Mouse (Mus musculus) thymus, postnatal 36 days (tissue): Measurements from ENCODE around the gene Gdpgp1.

ENCODE experiments used
- DNase-seq, 2 experiments: peaks; one replicate each; pipeline ENCODE4 v3.0.0; 2022; ENCODE audit warnings: mixed read lengths in 2 of 2

The Gdpgp1 gene

GRCm38 (mm10) chr7:80227065-80227464, 5.6 kb upstream of the Gdpgp1 start:
- no peak for DNase-seq

GRCm38 (mm10) chr7:80230196-80230595, 2.5 kb upstream of the Gdpgp1 start:
- DNase-seq: no peak

- DNase-seq: no peak
Observed at GRCm38 (mm10) chr7:80231971-80232488, 635 bp upstream of the Gdpgp1 start.

GRCm38 (mm10) chr7:80233799-80234198, 1.1 kb downstream of the Gdpgp1 start:
- DNase-seq: no peak

GRCm38 (mm10) chr7:80238542-80238941, 5.9 kb downstream of the Gdpgp1 start:
- no peak for DNase-seq

- no peak for DNase-seq
Observed at GRCm38 (mm10) chr7:80241661-80242060, 9.0 kb downstream of the Gdpgp1 start.

GRCm38 (mm10) chr7:80244851-80245250, 12.2 kb downstream of the Gdpgp1 start:
- no peak for DNase-seq

GRCm38 (mm10) chr7:80246148-80246721, 13.6 kb downstream of the Gdpgp1 start, which contains the start of gene Ttll13:
Gene Ttll13 (plus strand): TSS chr7:80246376.
- peak; percentile 94 to 97 for DNase-seq

GRCm38 (mm10) chr7:80246859-80247258, 14.2 kb downstream of the Gdpgp1 start:
- DNase-seq: peak in 1 of 2 experiments; percentile 32

- no peak for DNase-seq
Observed at GRCm38 (mm10) chr7:80252437-80252836, 19.8 kb downstream of the Gdpgp1 start.

- DNase-seq: no peak
Observed at GRCm38 (mm10) chr7:80252886-80253285, 20.2 kb downstream of the Gdpgp1 start.

GRCm38 (mm10) chr7:80255981-80256380, 23.3 kb downstream of the Gdpgp1 start:
- no peak for DNase-seq

- DNase-seq: no peak
Observed at GRCm38 (mm10) chr7:80257706-80258105, 25.0 kb downstream of the Gdpgp1 start.

GRCm38 (mm10) chr7:80260625-80261371, 28.1 kb downstream of the Gdpgp1 start, which contains the start of gene Ngrn:
Gene Ngrn (plus strand): TSS chr7:80261215.
- peak; percentile 82 to 83 for DNase-seq

- DNase-seq: no peak
Observed at GRCm38 (mm10) chr7:80261372-80261990, 28.8 kb downstream of the Gdpgp1 start.

- DNase-seq: no peak
Observed at GRCm38 (mm10) chr7:80264606-80265005, 31.9 kb downstream of the Gdpgp1 start.

- DNase-seq: no peak
Observed at GRCm38 (mm10) chr7:80267764-80268163, 35.1 kb downstream of the Gdpgp1 start.

GRCm38 (mm10) chr7:80268897-80269750, 36.5 kb downstream of the Gdpgp1 start, which contains the start of gene Vps33b:
Gene Vps33b (plus strand): TSS chr7:80269649.
- peak; percentile 95 to 96 for DNase-seq

GRCm38 (mm10) chr7:80269751-80270255, 37.1 kb downstream of the Gdpgp1 start:
- DNase-seq: no peak

GRCm38 (mm10) chr7:80273456-80273855, 40.8 kb downstream of the Gdpgp1 start:
- DNase-seq: no peak

- no peak for DNase-seq
Observed at GRCm38 (mm10) chr7:80276374-80276773, 43.7 kb downstream of the Gdpgp1 start.

- DNase-seq: no peak
Observed at GRCm38 (mm10) chr7:80280032-80280431, 47.4 kb downstream of the Gdpgp1 start.
